Mouse (Mus musculus): ENCODE measurements at regions not wholly inside any gene's neighbourhood (a gene's known extent, or its start where the extent isn't known, plus 50 kb on each side); places are given as distances from the start of the nearest gene placed in this dataset.
"Not testable (repeated sequence)": the region's sequence is repeated elsewhere in the genome, so short reads cannot be mapped to it uniquely, and the experiment has no call there.

- intact Hi-C loops (cut with DNase I), result not testable (repeated sequence)
- DNase-seq (ENCODE audit: low spot score in 2 of 2), result peak; percentile 74 to 82
These were observed 60.1 kb downstream of the Dynlt1b start for GRCm38 (mm10) chr17:6489926-6490564.

DNA sequence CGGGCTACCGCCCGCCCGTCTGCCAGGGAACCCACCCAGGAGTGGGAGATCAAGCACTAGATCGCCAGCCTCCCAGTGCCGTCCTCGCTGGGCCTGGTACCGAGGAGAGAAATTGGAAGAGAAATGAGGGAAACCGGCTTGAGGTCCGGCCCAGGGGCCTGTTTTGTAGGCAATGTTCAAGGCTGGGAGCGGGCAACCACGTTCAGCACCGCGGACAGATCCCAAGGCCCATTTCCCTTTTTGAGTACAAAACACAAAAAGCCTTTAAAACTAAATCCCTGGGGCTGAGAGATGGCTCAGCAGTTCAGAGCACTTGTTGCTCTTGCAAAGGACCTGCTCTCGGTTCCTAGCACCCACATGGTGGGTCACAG lies 60.6 kb downstream of the Dynlt1b start:
- DNase-seq (ENCODE audit: low spot score in 2 of 2); intact Hi-C loops (cut with DNase I): not testable (repeated sequence)

DNA sequence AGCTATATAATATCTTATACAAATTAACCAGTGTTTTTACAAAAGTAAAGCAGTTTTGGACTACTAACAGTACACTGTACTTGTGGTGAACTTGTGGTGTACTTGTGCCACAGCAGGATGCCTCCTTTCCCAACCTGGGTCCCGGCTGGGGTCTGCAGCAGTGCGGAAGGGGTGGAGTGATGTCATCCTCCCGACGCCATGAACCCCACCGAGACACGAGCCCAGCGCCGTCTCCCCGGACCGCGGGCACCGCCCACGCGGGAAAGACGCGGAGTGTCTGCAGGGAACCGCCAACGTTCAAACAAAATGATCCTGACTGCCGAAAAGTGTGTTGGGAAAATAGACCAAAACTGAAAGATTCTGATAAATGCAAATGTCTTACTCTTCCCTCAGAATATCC lies 62.6 kb downstream of the Dynlt1b start:
- peak in 1 of 2 experiments; percentile 53 for DNase-seq (ENCODE audit: low spot score in 2 of 2)
- intact Hi-C loops (cut with DNase I), result not testable (repeated sequence)

GRCm38 (mm10) chr17:6492950-6493349 lies 63.0 kb downstream of the Dynlt1b start:
- intact Hi-C loops (cut with DNase I), result not testable (repeated sequence)
- peak; percentile 62 to 72 for DNase-seq (ENCODE audit: low spot score in 2 of 2)

DNA sequence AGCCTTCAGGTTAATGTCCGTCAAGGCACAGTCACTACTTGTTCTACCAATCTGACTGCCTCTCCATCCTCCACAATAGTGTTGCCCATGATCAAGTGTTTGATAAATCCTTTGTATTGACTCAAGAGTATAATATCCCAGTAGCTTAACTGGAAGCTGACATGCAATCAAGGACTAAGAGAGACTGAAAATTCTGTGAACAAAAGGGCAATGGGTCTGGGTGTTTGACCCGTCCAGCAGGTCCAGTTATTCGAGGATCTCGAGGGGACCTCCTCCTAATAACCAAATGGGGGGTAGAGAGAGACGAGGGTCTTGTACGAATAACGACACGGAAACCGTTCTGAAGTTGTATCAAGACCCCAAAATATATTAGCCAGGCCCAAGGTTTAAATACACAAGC lies 66.6 kb downstream of the Dynlt1b start:
- intact Hi-C loops (cut with DNase I); DNase-seq (ENCODE audit: low spot score in 2 of 2): not testable (repeated sequence)

- intact Hi-C loops (cut with DNase I); DNase-seq (ENCODE audit: low spot score in 2 of 2): not testable (repeated sequence)
These were observed 72.8 kb downstream of the Dynlt1b start for GRCm38 (mm10) chr17:6502676-6503075.

DNA sequence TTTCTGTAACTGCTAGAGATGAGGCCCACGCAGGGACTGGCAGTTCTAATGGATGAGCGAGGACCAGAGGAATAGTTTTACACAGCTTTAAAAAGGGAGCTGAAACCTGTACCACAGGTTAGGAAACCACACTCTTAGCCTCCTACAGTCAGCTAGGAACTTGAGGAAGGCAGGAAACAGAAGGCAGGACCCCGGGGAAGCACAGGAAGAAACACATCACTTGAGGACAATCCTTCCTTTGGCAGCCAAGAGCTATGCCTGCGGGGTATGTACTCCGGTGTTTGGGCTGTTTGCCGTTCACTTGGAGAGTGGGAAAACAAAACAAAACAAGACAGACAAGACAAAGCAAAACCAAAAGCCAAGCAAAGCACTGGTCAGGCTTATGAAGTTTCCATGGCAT lies 76.0 kb downstream of the Dynlt1b start:
- DNase-seq (ENCODE audit: low spot score in 2 of 2); intact Hi-C loops (cut with DNase I): not testable (repeated sequence)

- DNase-seq (ENCODE audit: low spot score in 2 of 2); intact Hi-C loops (cut with DNase I): not testable (repeated sequence)
These were observed 85.2 kb downstream of the Dynlt1b start for GRCm38 (mm10) chr17:6515128-6515527.

DNA sequence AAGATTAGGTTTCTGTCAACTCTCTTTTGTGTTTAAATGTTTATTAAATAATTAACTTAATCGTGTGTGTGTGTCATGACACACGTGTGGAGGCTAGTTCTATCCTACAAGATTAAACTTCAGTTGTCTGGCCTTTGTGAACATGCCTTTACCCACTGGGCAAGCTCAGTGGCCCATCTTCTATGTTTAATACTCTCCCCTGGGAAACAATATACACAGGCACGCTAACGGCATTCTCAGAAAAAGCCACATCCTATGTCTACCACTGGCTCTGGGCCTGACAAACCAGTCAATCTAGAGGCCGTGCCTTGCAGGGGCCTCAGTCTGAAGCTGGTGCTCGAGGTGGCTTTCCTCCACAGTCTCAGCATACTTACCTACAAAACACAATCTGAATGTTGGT lies 82.4 kb upstream of the Dynlt1c start:
- intact Hi-C loops (cut with DNase I); DNase-seq (ENCODE audit: low spot score in 2 of 2): not testable (repeated sequence)

DNA sequence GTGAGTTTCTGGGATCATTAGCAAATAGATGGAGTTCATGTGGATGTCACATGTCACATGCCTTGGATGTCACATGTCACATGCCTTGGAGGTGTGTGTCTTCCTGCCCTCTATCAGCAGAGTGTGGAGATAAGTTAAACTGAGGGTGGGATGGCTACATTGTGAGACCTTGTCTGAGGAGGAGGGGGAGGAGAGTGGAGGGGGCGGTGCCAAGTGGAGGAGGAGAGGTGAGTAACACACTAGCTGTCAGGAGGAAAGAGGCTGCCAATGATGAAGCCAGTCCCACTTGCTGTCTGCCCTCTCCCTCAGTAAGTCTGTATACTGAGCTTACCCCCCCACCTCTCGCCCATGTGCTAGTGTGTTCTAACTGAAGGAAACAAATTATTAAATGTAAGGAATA lies 81.5 kb upstream of the Dynlt1c start:
- DNase-seq (ENCODE audit: low spot score in 2 of 2); intact Hi-C loops (cut with DNase I): not testable (repeated sequence)

DNA sequence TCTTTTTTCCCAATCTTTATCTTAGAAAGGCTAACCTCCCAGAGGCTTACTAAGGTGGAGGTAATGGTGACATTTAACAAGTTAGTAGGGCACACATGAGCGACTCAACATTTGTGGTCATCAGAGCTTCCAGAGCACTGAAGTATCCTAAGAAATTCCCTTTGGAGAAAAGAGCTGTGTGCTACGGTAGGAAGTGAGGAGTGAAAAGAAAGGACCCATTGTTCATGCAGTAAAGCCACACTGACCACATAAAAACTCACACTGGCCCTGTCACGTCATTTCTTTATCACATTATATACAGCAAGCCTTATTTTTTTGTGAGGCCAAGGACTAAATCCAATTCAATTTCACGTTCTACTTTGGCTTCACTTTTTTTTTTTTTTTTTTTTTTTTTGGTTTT lies 80.7 kb upstream of the Dynlt1c start:
- intact Hi-C loops (cut with DNase I); DNase-seq (ENCODE audit: low spot score in 2 of 2): not testable (repeated sequence)

- DNase-seq (ENCODE audit: low spot score in 2 of 2); intact Hi-C loops (cut with DNase I): not testable (repeated sequence)
These were observed 79.3 kb upstream of the Dynlt1c start for GRCm38 (mm10) chr17:6522185-6522584.

DNA sequence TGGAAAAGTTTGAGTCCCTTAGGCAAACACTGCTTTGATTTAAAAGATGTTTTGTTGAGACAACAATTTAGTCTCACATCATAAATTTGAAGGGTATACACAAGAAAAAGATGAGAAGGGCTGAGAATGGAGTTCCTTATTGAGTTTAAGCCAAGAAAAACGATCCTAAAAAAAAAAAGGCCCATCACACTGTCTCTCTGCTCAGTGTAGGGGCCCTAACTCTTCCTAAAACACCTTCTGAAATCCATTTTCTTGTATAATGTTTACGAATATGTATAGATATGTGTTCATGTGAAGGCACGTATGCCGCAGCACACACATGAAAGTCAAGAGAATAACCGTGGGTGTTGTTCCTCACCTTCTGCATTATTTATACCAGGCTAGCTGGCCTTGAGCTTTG lies 62.7 kb upstream of the Dynlt1c start:
- intact Hi-C loops (cut with DNase I); DNase-seq (ENCODE audit: low spot score in 2 of 2): not testable (repeated sequence)

GRCm38 (mm10) chr17:6547064-6547760 lies 54.3 kb upstream of the Dynlt1c start:
- DNase-seq (ENCODE audit: low spot score in 2 of 2); intact Hi-C loops (cut with DNase I): not testable (repeated sequence)

DNA sequence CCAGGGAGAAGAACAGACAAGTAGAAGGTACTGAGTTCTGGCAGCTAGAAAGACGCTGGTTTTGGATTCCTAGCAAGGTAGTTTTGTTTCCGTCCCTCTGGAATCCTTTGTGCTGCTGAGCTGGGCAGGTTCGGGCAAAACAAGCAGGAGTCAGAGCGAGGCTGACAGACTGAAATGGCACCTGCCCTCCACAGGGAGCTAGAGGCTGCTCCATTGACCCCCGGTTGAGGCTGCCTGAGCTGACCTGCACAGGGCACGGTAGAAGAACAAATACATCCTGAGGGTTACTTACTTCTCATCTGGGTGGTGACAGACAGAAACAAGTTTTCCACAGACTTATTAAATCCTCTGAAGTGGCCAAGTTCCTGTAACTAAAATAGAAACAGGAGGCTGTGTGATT lies 53.5 kb upstream of the Dynlt1c start:
- DNase-seq (ENCODE audit: low spot score in 2 of 2); intact Hi-C loops (cut with DNase I): not testable (repeated sequence)

Data from left cerebral cortex, postnatal 25 days (tissue).